Mouse (Mus musculus): ENCODE results near the gene Olfr628.
"Not testable (repeated sequence)": the region's sequence is repeated elsewhere in the genome, so short reads cannot be mapped to it uniquely, and the experiment has no call there.

Gene Olfr628

DNA sequence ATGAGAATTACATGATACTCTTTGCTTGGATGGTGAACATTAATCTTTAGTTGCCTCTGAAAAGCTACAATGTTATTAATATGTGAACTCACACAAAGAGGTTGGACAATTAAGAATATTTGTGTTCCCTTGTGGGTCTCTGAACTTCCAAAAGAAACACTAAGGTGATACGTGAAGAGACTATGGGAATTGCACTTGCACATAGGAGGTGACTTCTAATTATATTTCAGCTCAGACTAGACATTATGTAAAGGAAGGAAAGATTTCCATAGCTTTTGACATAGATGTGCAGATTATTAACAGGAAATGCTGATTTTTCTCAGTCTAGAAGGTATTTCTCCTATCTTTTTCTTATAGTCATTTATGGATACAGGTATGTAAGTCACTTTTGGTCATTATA, at the start of gene Olfr628:
Olfr628 (plus strand) TSS at position 301 of the 400 bp plus-strand sequence.
- DNase-seq (ENCODE audit: extremely low spot score, low spot score), result no peak

DNA sequence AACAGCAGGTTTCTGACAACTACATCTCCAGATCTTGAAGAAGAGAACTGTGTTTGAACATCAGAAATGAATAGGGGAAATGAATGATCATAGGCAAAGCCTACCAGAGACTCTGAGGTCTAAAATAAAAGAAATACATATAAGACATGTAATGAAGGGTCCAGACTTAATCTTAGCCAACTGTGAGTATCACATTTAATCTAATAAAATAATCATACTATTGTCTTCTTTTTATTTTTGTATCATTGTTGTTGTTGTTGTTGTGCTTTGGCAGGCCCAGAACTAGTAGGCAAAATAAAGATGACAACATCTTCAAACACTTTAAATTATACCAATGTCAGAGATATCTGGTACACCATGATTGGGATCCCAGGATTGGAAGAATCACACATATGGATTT, 47.8 kb upstream of the Olfr628 start, which contains the start of gene Olfr625-ps1:
Olfr625-ps1 (plus strand) TSS at position 301 of the 400 bp plus-strand sequence.
- DNase-seq (ENCODE audit: extremely low spot score, low spot score), result no peak

DNA sequence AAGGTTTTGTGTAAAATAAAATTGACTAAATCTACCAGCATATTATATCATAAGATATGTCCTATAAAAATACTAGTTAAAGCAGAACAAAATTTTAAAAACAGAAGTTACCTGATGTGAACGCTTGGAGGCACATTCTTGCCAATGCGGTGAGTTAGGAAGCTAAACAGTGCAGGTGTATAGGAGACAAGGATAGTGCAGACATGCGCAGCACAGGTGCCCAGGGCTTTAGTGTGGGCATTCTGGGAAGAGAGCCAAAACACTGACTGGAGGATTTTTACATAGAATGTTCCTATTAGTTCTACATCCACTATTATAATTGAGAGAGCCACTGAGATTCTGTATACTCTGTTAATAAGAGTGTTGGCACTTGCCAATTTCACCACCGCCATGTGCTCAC, 30.7 kb upstream of the Olfr628 start:
- DNase-seq (ENCODE audit: extremely low spot score, low spot score), result no peak

GRCm38 (mm10) chr7:103712024-103712423, 18.1 kb upstream of the Olfr628 start:
- DNase-seq (ENCODE audit: extremely low spot score, low spot score), result no peak

DNA sequence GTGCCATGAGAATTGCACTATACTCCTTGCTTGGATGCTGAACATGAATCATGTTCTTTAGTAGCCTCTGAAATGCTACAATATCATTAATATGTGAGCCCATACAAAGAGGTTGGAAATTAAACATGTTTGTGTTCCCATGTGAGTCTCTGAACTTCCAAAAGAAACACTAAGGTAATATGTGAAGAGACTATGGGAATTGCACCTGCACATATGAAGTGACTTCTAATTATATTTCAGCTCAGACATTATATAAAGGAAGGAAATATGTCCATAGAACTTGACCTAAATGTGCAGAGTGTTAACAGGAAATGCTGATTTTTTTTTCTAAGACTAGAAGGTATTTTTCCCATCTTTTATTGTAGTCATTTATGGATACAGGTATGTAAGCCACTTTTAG, 15.8 kb upstream of the Olfr628 start, which contains the start of gene Olfr243:
Olfr243 (plus strand) TSS at position 301 of the 400 bp plus-strand sequence.
- DNase-seq (ENCODE audit: extremely low spot score, low spot score), result no peak

DNA sequence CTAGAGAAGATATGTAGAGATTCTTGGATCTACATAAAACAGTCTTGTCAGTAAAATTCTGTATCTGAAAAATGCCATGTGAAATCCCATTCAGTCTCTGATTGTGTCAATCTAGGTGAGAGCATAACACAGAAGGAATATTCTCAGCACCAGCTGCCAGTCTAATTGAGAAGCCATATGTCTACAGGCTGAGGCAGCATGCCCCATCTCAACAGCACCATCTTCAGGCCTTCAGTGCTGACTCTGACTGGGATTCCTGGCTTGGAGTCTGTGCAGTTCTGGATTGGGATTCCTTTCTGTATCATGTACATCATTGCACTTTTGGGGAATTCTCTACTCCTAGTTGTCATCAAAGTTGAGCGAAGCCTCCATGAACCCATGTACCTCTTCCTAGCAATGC, 13.8 kb upstream of the Olfr628 start:
- DNase-seq (ENCODE audit: extremely low spot score, low spot score), result not testable (repeated sequence)

DNA sequence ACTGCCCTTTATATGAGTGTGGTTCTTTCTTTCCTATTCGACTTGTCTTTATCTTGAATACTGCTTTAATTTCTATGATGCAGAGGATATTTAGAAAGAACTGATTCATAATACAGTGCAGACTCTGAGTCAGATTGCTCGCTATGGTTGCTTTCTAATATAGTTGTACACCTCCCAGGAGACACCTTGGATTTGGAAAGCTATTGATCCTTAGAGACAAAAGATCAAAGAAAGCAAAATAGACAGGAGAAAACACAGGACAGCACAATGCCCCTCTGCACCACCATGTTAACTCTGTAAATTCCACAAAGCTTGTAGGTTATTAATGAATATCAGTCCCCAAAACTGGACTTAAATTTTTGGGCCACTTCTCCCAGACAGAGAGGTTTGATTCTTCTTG, 14.7 kb downstream of the Olfr628 start, which contains the start of gene Olfr629:
Olfr629 (minus strand) TSS at position 101 of the 400 bp plus-strand sequence.
- DNase-seq (ENCODE audit: extremely low spot score, low spot score), result no peak

GRCm38 (mm10) chr7:103757233-103757632, 27.1 kb downstream of the Olfr628 start, which contains the start of gene Olfr630:
Gene Olfr630 (minus strand): TSS chr7:103757333.
- DNase-seq (ENCODE audit: extremely low spot score, low spot score), result no peak

DNA sequence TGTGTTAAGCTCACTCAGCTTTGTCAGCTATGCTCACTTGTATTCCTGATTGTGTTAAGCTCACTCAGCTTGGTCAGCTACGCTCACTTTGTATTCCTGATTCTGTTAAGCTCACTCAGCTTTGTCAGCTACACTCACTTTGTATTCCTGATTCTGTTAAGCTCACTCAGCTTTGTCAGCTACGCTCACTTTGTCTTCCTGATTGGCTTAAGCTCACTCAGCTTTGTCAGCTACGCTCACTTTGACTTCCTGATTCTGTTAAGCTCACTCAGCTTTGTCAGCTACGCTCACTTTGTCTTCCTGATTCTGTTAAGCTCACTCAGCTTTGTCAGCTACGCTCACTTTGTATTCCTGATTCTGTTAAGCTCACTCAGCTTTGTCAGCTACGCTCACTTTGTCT, 32.0 kb downstream of the Olfr628 start:
- DNase-seq (ENCODE audit: extremely low spot score, low spot score), result not testable (repeated sequence)

DNA sequence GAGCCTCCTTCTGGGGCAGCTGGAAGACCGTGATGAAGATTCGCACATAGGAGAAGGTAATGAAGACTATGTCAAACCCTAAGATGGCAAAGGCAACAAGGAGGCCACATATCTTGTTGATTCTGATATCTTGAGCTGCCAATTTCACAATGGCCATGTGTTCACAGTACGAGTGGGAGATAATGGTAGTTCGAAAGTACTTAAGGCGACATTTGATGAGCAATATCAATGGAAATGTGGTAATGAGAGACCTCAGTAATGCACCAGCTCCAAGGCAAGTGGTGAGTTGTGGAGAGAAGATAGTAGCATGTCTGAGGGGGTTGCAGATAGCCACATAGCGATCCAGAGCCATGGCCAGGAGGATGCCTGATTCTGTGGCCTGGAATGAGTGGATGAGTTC, 37.5 kb downstream of the Olfr628 start:
- not testable (repeated sequence) for DNase-seq (ENCODE audit: extremely low spot score, low spot score)

DNA sequence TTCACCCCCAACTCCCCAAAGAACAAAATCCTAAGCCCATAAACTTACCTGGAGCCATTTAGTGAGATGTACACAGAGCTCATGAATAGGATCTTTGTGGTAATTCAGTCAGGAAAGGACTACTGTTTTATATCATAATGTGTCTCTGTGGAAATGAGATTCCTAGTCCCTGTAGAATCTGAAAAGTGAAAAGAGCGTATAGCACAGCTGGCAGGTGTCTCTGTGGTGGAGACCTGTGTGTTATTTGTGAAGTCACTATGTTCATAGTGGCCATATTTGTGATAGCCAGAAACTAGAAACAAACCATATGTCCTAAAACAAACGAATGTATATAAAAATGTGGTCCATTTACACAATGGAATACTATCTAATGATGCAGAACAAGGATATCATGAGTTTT, 41.3 kb downstream of the Olfr628 start, which contains the start of gene Olfr69:
Olfr69 (minus strand) TSS at position 101 of the 400 bp plus-strand sequence.
- DNase-seq (ENCODE audit: extremely low spot score, low spot score), result no peak

- DNase-seq (ENCODE audit: extremely low spot score, low spot score), result not testable (repeated sequence)
Measured at GRCm38 (mm10) chr7:103777652-103778051, 47.5 kb downstream of the Olfr628 start.

DNA sequence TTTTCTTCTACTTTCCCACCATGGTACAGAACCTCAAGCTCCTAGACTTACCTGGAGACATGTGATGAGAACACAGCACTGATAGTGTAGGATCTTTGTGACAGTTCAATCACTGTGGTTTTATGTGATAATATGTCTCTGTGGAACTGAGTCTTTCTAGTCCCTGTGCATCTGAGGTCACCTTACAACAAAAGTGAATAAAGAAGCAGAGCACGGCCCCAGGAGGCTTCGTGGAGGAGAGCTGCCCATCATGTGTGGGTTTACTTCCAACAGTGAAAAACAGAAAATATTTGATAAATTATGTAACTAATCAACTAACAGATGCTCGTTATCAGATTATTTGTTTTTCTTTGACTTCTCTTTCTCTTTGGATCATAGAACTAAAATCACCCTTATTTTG, 49.4 kb downstream of the Olfr628 start, which contains the start of gene Olfr68:
Olfr68 (minus strand) TSS at position 101 of the 400 bp plus-strand sequence.
- DNase-seq (ENCODE audit: extremely low spot score, low spot score), result no peak
